Mouse (Mus musculus): ENCODE data around the gene Myo10. TPM values are rescaled to one million over a fixed set of nuclear protein-coding genes. Genes with fewer than 3 reads are reported as not detected.

Myo10 gene
- polyA plus RNA-seq, 1 experiment from 2014 or later, result 25.8 TPM

DNA sequence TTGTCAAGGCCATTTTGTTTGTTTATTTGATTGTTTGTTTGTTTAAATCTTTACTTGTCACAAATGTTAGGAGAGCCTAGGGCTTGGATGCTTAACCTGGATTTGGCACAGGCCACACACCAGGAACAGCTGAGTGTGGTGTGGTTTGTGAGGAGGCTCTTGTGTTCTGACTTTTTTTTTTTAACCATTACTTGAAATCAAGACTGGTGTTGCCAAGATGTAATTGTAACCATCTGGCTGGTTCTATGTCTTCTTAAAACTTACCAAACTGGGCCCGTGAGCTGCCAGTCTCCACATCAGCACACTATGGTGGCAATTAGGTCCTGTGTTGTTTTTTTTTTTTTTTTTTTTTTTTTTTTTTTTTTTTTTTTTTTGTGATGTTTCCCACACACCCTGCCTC is 85.6 kb downstream of the Myo10 start:
- 0 out of 2 replicates have a peak, but pooled peaks cover 8% of the 10 kb centered on the region for H3K36me3 ChIP-seq (ENCODE audit: insufficient read depth, low read length)
- no peaks in the 10 kb centered on the region for H3K4me1 ChIP-seq (replicated peaks; ENCODE audit: insufficient read depth, low read length)
- H3K27me3 ChIP-seq (ENCODE audit: insufficient read depth, low read length), result no peaks in the 10 kb centered on the region
- ATAC-seq (replicated peaks; ENCODE audit: low FRiP score, low read depth), result no peak
- TF ChIP-seq CTCF (IDR thresholded peaks at IDR 0.05; ENCODE audit: low read depth), result no peak
- no peak overlapping the region for H3K4me2 ChIP-seq (ENCODE audit: low read length)
- 83% methylated on average over 1 of the region's 1 CpGs for WGBS
- no peak for DNase-seq (ENCODE audit: low spot score)
- no peak overlapping the region for H3K9ac ChIP-seq (ENCODE audit: low read depth, low read length)
- no peaks in the 10 kb centered on the region for H3K9me3 ChIP-seq (replicated peaks; ENCODE audit: low read length)
- H3K4me3 ChIP-seq (replicated peaks; ENCODE audit: low read depth, low read length), result no peak overlapping the region
- H3K27ac ChIP-seq, result no peak overlapping the region

DNA sequence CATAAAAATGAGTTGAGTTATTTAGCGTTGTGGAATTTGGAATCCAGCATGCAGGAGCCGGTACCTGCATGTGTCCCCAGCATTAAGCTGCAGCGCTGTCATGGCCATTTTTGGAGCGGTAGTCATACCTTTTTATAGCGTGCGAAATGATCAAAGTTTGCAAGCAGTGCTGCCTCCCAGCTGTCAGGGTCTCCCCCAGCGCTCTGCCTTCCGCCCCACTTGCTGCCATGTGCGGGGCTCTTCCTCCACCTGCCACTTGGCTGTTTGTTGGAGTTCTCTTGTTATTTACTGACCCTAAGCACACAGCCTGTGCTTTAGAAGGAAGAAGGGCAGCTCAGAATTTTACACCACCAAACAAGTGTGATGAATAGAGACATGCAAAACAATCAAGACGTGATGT is 88.6 kb downstream of the Myo10 start:
- no peak overlapping the region for H3K27ac ChIP-seq
- DNase-seq (ENCODE audit: low spot score), result no peak
- no peaks in the 10 kb centered on the region for H3K27me3 ChIP-seq (ENCODE audit: insufficient read depth, low read length)
- ATAC-seq (replicated peaks; ENCODE audit: low FRiP score, low read depth), result no peak
- no peak for TF ChIP-seq CTCF (IDR thresholded peaks at IDR 0.05; ENCODE audit: low read depth)
- no peak overlapping the region for H3K4me2 ChIP-seq (ENCODE audit: low read length)
- no peaks in the 10 kb centered on the region for H3K4me1 ChIP-seq (replicated peaks; ENCODE audit: insufficient read depth, low read length)
- no peak overlapping the region for H3K4me3 ChIP-seq (replicated peaks; ENCODE audit: low read depth, low read length)
- 91% methylated on average over 10 of the region's 10 CpGs for WGBS
- H3K9ac ChIP-seq (ENCODE audit: low read depth, low read length), result no peak overlapping the region
- H3K9me3 ChIP-seq (replicated peaks; ENCODE audit: low read length), result no peaks in the 10 kb centered on the region
- H3K36me3 ChIP-seq (ENCODE audit: insufficient read depth, low read length), result 0 out of 2 replicates have a peak, but pooled peaks cover 7% of the 10 kb centered on the region

DNA sequence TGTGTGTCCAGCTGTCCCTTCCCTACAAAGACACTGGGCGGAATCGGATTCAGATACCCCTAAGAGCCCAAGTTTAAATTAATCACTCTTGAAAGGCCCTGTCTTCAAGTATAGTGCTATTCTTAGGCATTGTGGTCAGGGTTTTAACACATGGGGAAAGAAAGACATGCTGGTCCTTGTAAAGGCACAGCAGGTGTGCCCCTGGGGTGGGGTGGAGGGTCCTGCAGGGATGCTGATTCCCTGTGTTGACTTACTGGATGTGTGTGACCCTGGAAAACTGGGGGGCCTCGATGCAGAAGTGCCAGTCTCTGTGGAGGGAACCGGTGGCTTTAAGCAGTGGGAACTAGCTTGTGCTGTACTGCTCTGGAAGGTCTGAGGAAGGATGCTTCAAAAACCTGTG is 90.6 kb downstream of the Myo10 start:
- no peak for ATAC-seq (replicated peaks; ENCODE audit: low FRiP score, low read depth)
- TF ChIP-seq CTCF (IDR thresholded peaks at IDR 0.05; ENCODE audit: low read depth), result no peak

DNA sequence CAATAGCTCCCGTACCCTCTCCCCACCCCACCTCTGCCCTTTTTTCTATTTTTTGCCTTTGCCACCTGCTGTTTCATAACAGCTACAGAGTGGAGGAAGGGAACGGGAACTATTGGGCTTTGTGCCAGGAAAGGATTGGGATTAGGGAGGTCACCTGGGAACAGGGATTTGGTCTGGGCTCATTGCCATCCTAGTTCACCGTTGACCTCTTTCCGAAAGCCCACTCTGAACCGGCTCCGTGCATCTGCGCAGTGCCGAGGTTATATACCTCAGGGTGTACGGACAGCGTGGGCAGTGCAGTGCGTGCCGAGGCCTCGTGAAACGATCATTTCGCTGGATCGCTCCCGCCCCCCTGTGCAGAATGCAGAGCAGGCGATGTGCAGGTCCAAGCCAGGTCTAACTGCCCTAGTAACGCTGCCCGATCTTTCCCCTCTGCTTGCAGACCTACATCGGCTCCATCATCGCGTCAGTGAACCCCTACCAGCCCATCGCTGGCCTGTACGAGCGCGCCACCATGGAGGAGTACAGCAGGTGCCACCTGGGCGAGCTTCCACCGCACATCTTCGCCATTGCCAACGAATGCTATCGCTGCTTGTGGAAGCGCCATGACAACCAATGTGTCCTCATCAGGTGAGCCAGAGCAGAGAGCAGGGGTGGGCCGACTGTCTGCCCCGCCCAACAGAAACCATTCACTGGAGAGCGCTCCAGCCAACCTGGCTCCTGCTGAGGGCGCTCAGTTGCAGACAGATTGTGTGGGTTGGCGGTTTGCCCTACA is 91.4 kb downstream of the Myo10 start:
- Histone ChIP-seq H3K9ac (ENCODE audit: low read depth, low read length) (no peak overlapping the region), H3K4me3 (replicated peaks; ENCODE audit: low read depth, low read length) (no peak overlapping the region), H3K4me1 (replicated peaks; ENCODE audit: insufficient read depth, low read length) (no peaks in the 10 kb centered on the region), H3K36me3 (ENCODE audit: insufficient read depth, low read length) (0 out of 2 replicates have a peak, but pooled peaks cover 2% of the 10 kb centered on the region), H3K27me3 (ENCODE audit: insufficient read depth, low read length) (no peaks in the 10 kb centered on the region), H3K4me2 (ENCODE audit: low read length) (no peak overlapping the region; the same call in 1 of the 2 replicates), H3K9me3 (replicated peaks; ENCODE audit: low read length) (no peaks in the 10 kb centered on the region), H3K27ac (no peak overlapping the region)
- TF ChIP-seq CTCF (IDR thresholded peaks at IDR 0.05; ENCODE audit: low read depth), result no peak
- WGBS, result 63% methylated on average over 38 of the region's 38 CpGs
- DNase-seq (ENCODE audit: low spot score) (no peak), ATAC-seq (replicated peaks; ENCODE audit: low FRiP score, low read depth) (peak; percentile 46)

More for the DNA sequence above, 90.6 kb downstream of the Myo10 start:
- no peaks in the 10 kb centered on the region for H3K9me3 ChIP-seq (replicated peaks; ENCODE audit: low read length)
- H3K9ac ChIP-seq (ENCODE audit: low read depth, low read length), result no peak overlapping the region
- no peak for DNase-seq (ENCODE audit: low spot score)
- H3K36me3 ChIP-seq (ENCODE audit: insufficient read depth, low read length), result 0 out of 2 replicates have a peak, but pooled peaks cover 2% of the 10 kb centered on the region
- WGBS, result 74% methylated on average over 4 of the region's 4 CpGs
- no peak overlapping the region for H3K27ac ChIP-seq
- no peak overlapping the region for H3K4me3 ChIP-seq (replicated peaks; ENCODE audit: low read depth, low read length)
- H3K4me1 ChIP-seq (replicated peaks; ENCODE audit: insufficient read depth, low read length), result no peaks in the 10 kb centered on the region
- no peak overlapping the region for H3K4me2 ChIP-seq (ENCODE audit: low read length)
- H3K27me3 ChIP-seq (ENCODE audit: insufficient read depth, low read length), result no peaks in the 10 kb centered on the region

DNA sequence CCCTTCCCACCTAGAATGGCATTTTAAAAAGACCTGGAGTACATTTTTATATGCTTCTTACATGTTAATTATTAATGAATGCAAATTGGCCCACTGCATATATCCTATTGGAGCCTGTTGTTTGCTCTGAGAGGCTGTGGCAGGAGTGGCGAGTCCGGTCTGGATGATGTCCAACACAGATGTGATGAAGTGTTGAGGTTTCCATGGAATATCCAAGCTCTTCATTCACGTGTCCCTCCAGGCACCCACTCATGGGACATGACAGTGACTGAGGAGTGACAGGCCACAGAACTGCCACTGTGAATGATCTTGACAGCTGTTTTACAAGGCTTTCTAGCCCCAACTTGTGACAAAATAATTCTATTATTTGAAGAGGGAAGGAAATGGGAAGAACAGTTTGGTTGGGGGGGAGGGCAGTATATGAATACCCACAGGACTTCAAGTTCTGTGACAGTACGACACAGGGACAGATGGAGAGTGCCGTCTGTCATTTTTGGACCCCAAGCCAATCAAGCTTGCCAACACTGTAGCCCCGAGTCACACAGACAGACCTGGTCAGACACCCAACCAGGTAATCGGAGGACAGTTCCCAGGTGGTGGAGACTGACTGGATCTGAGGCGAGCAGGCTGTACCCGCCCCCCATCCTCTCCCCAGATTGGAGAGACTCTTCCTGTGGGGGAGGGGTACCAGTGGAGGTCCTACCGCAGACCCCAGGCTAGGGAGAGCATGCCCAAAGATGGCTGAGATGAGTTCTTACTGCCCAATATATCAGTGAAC is 93.1 kb downstream of the Myo10 start:
- TF ChIP-seq CTCF (IDR thresholded peaks at IDR 0.05; ENCODE audit: low read depth), result no peak
- ATAC-seq (replicated peaks; ENCODE audit: low FRiP score, low read depth), result 0 out of 2 replicates have a peak, but pooled peaks have one; percentile 12
- peak; percentile 34 for DNase-seq (ENCODE audit: low spot score)
- H3K4me3 ChIP-seq (replicated peaks; ENCODE audit: low read depth, low read length), result no peak overlapping the region
- WGBS, result 72% methylated on average over 10 of the region's 10 CpGs
- H3K36me3 ChIP-seq (ENCODE audit: insufficient read depth, low read length), result 0 out of 2 replicates have a peak, but pooled peaks cover 2% of the 10 kb centered on the region
- no peaks in the 10 kb centered on the region for H3K4me1 ChIP-seq (replicated peaks; ENCODE audit: insufficient read depth, low read length)
- no peaks in the 10 kb centered on the region for H3K27me3 ChIP-seq (ENCODE audit: insufficient read depth, low read length)
- no peak overlapping the region for H3K9ac ChIP-seq (ENCODE audit: low read depth, low read length)
- no peak overlapping the region for H3K4me2 ChIP-seq (ENCODE audit: low read length)
- no peaks in the 10 kb centered on the region for H3K9me3 ChIP-seq (replicated peaks; ENCODE audit: low read length)
- H3K27ac ChIP-seq, result no peak overlapping the region

DNA sequence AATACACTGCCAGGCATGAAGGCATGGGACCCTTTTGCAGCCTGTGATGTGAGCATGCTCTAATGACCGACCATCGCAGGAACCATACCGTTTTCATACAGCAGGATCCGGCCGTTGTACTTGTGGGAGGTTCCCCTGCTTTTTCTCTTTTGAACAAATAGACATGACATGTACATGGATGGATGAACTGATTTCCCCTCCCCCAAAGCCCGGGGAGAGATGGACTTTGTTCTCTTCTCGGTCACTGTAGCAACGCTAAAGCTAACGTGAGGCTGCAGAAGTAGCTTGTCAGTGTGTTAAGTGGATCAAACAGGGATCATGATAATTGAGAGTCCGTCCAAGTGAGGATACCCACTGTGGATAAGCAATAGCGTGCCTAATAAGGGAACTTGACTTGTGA is 93.7 kb downstream of the Myo10 start:
- Histone ChIP-seq H3K36me3 (ENCODE audit: insufficient read depth, low read length) (0 out of 2 replicates have a peak, but pooled peaks cover 4% of the 10 kb centered on the region), H3K9ac (ENCODE audit: low read depth, low read length) (no peak overlapping the region), H3K4me2 (ENCODE audit: low read length) (no peak overlapping the region), H3K4me3 (replicated peaks; ENCODE audit: low read depth, low read length) (no peak overlapping the region), H3K27me3 (ENCODE audit: insufficient read depth, low read length) (no peaks in the 10 kb centered on the region), H3K9me3 (replicated peaks; ENCODE audit: low read length) (no peaks in the 10 kb centered on the region), H3K4me1 (replicated peaks; ENCODE audit: insufficient read depth, low read length) (no peaks in the 10 kb centered on the region), H3K27ac (no peak overlapping the region)
- no peak for ATAC-seq (replicated peaks; ENCODE audit: low FRiP score, low read depth)
- no peak for TF ChIP-seq CTCF (IDR thresholded peaks at IDR 0.05; ENCODE audit: low read depth)
- no peak for DNase-seq (ENCODE audit: low spot score)
- WGBS, result 62% methylated on average over 11 of the region's 11 CpGs
